Mouse (Mus musculus): ENCODE results near the gene Hnrnpl. TPM values are rescaled to one million over a fixed set of nuclear protein-coding genes. Genes with fewer than 3 reads are reported as not detected.
A peak's percentile ranks its signal among the peaks of the same experiment; 100 is the strongest.

Hnrnpl gene
- 100 to 1,000 TPM; 185 to 230 (median 214) TPM for total RNA-seq (2022)

GRCm38 (mm10) chr7:28808221-28808941, at the start of gene Hnrnpl:
Gene Hnrnpl (plus strand): TSS chr7:28808541.
- DNase-seq (ENCODE audit: low spot score) = peak; percentile 78

DNA sequence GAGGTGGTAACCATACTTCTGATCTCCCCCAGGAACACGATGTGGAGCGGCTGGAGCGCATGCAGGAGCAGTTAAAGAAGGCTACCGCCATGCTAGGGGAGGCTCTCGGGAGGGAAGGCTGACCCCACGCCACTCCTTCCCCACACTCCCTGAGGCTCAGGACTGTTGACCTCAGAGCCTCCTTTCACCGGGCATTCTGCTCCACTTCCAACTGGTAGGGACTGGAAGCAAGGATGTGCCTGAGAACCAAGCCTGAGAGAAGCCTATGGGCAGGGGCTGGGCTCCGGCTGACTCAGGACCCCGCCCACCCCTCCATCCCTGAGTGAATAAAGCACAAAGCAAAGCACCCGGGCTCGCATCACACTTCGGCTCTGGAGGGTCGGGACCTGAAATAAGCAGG, 49.7 kb upstream of the Hnrnpl start:
- DNase-seq (ENCODE audit: low spot score) = no peak

GRCm38 (mm10) chr7:28761907-28762306, 46.4 kb upstream of the Hnrnpl start:
- DNase-seq (ENCODE audit: low spot score) = no peak

DNA sequence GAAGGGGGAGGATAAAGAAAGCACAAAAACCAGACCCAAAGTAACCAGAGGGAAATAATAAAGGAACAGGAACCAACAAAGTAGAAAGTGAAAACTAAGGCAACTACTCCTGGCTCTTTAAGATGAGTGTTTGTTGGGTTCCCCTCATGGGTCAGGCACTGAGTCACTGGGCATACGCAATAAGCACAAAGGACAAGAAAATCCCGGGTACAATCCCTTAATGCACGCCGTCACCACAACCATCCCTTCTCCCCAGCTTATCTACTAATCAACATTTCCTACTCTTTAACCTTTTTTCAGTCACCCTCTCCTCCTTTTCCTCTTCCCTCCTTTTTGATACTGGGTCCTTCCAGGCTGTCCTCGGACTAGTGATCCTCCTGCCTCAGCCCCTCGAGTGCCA, 43.1 kb upstream of the Hnrnpl start:
- DNase-seq (ENCODE audit: low spot score) = no peak

DNA sequence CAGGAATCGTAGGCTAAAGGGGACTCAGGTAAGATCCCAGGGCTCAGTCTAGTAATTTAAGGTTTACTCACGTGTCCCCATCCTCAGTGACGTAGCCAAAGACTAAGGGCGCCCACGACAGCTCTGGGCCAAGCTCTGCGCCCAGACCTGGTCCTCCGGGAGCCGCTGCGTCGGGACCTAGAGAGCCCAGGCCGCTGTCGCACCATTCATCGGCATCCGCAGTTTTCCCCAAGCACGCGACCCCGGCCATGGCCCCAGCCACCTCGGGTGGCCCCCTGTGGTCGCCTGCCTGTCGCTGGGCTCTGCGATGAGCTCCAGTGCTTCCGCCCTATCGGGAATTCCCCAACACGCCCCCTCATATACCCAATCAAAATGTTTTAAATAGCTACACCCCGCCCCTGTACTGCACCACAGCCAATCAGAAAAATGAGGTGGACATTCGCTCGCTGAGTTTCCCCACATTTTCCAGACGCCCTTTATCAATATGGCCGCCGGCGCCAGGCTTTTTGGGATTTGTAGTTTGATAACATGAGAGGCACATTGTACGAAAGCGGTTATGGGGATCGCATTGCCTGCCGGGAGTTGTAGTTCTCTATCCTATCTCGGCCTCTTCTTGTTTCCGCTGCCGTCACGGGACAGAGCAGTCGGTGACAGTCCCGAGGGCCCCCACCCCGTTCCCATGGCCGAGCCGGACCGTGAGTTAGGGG, 42.0 kb upstream of the Hnrnpl start, which contains the start of gene Sirt2:
TSS of gene Sirt2 (plus strand) at position 563 of the 707 bp plus-strand sequence.
- peak; percentile 100 for DNase-seq (ENCODE audit: low spot score)

DNA sequence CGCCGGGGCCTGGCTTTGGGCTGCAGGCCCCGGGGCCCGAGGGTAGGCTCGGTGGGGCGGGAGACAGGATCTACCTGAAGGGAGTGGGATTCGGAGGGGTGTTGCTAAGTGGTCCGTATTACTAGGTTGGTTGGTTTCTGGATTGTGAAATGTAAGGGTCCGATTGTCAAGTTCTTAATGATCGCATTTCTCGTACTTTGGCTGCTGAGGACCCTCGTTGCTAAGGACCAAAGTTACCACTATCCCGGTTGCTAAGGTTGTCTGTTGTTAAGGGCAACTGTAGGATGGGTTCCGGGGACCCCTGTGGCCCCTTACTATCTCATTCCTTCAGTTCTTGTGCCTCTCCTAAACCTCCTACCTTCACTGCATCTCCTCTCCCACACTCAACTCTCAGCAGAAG, 41.4 kb upstream of the Hnrnpl start:
- no peak for DNase-seq (ENCODE audit: low spot score)

- no peak for DNase-seq (ENCODE audit: low spot score)
Measured at GRCm38 (mm10) chr7:28767462-28767965, 40.8 kb upstream of the Hnrnpl start, which contains the start of gene Nfkbib. Gene Nfkbib (minus strand): TSS chr7:28767512.

GRCm38 (mm10) chr7:28769414-28769958, 38.9 kb upstream of the Hnrnpl start:
- DNase-seq (ENCODE audit: low spot score) = no peak

DNA sequence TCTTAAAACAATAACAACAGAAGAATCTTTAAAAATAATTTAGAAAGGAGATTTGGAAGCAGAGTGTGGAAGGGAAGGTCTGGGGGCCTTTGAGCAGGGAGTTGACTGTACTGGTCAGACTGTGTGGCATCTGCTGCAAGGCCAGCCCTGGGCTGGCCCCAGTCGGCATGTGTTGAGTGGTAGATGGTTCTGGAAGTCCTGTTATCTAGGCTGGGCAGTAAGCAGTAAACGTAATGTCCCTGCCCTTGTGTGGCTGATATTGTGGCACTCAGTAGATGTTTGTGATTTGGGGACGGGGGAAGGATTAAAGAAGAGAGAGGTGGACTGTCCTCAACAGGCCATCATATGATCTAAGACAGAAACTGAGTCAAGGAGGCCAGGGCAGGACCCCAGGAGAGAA, 38.0 kb upstream of the Hnrnpl start:
- no peak for DNase-seq (ENCODE audit: low spot score)

GRCm38 (mm10) chr7:28771867-28772266, 36.5 kb upstream of the Hnrnpl start:
- DNase-seq (ENCODE audit: low spot score) = no peak

DNA sequence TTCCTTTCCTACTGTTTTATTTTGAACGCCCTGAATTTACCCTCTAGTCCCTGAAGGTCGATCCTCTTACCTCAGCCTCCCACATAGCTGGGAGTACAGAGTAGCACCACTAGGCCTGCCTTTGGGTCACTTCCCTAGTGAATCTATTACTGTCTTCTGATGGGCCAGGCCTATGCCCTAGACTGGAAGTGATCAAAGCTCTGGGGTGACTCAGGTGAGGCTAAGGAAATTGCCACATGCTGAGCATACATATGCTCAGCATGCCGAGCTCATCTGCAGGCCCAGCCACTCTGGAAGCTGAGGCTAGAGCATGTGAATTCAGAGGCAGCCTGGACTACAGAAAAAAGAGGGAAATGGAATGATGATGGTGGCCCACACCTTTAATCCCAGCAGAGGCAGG, 35.2 kb upstream of the Hnrnpl start:
- DNase-seq (ENCODE audit: low spot score) = no peak

GRCm38 (mm10) chr7:28774164-28774563, 34.2 kb upstream of the Hnrnpl start:
- no peak for DNase-seq (ENCODE audit: low spot score)

DNA sequence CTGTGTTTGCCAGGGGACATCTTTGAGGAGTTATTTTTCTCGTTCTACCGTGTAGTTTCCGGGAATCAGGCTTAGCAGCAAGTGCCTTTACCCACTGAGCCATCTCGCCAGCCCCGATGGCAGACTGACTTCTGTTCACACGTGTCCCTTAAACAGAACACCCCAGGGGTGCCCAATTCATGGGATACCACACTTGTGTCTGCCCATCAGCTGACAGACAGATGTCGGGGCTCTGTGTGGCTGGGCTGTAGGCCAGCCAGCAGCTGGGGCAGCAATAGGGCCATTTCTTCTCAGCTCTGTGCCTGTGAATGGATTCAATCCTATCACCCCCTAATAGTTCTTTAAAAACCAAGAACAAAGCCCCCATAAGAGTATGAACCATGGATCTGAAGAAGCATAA, 33.2 kb upstream of the Hnrnpl start:
- DNase-seq (ENCODE audit: low spot score) = no peak

DNA sequence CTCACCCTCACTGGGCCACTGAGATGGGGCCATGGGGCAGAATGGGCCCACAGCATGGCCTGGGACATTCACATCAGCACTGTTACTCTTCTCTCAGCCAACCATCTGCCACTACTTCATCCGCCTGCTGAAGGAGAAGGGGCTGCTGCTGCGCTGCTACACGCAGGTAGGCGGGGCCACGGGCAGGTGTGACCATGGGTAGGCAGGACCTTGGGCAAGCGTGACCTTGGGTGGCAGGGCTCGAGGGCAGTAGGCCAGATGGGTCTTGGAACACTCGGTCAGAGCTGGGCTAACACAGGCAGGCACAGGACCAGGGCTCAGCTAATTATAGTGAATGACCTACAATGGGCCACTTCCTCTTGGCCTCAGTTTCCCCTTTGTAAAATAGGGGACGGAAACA, 29.5 kb upstream of the Hnrnpl start:
- no peak for DNase-seq (ENCODE audit: low spot score)

GRCm38 (mm10) chr7:28780067-28780658, 28.2 kb upstream of the Hnrnpl start:
- DNase-seq (ENCODE audit: low spot score) = peak; percentile 93

GRCm38 (mm10) chr7:28780857-28781256, 27.5 kb upstream of the Hnrnpl start:
- no peak for DNase-seq (ENCODE audit: low spot score)

DNA sequence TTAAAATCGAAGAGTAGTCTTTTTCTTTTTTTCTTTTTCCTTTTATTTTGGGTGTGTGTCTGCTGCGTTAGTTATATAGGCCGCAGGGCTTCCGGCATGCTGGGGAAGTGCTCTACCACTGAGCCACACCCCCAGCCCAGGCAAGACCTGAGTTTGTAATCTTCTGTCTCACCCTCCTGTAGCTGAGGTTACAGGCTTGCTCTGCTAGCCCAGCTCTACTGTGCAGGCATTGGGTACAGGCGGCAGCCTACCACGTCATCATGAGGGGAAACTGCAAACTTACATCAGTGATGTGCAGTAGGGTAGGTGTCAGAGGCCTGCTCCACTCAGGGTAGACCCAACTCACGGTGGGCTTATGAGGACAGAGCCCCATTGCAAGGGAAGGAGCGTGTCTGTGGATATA, 27.1 kb upstream of the Hnrnpl start:
- DNase-seq (ENCODE audit: low spot score) = no peak

DNA sequence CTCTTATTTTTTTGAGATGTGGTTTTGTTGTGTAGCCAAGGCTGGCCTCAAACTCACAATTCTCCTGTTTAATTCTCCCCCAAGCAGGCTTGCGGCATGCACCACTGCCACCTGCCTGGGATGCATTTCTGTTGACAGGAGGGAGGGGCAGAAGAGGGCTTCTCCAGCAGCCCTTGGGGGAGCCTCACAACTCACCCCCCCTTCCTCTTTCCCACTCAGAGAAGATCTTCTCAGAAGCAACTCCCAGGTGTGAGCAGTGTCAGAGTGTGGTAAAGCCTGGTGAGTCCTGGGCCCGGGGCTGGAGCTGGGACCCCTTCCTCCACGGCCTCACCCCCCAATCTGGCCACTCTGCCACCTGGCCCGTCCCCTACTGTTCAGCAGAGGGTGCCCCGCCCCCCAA, 23.2 kb upstream of the Hnrnpl start:
- DNase-seq (ENCODE audit: low spot score) = no peak

- no peak for DNase-seq (ENCODE audit: low spot score)
Measured at GRCm38 (mm10) chr7:28787884-28788283, 20.5 kb upstream of the Hnrnpl start.

GRCm38 (mm10) chr7:28788307-28789195, 19.8 kb upstream of the Hnrnpl start, which contains the start of gene Rinl:
Gene Rinl (plus strand): TSS chr7:28788969.
- DNase-seq (ENCODE audit: low spot score) = no peak

DNA sequence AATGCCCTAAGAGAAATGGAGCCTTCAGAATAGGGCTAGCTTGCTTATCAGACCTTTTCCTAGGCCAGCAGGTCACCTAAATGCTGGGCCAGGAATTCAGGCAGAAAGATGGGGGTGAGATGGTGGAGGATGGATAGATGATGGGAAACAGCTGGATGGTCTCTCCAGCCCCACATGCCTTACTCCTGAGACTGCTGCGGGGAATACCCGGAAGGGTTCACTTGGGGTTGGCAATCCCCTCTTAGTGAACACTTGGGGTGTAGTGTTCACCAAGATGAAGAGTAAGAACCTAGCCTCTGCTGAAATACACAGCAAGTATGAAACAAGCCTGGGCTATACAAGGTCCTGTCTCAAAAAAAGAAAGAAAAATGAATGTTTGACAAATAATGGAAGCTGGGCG, 19.1 kb upstream of the Hnrnpl start:
- no peak for DNase-seq (ENCODE audit: low spot score)
